Mouse (Mus musculus): Measurements from ENCODE around the gene Rabepk.
A peak's percentile ranks its signal among the peaks of the same experiment; 100 is the strongest.
"Not testable (repeated sequence)": the region's sequence is repeated elsewhere in the genome, so short reads cannot be mapped to it uniquely, and the experiment has no call there.

The Rabepk gene

DNA sequence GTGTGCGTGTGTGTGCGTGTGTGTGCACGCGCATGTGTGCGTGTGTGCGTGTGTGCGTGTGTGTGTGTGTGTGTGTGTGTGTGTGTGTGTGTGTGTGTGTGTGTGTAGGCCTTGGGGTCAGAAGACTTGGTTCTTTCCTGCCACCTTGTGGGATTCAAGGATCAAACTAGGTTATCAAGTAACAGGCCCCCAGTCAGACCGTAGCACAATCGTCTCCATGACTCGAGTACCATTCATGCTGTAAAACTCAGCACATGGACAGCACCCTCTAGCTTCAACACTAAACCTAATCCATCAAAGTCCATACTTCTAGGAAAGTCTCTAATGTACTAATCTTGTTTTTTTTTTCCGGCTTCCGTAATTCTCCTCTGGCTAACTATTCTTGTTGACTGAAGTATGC, 34.9 kb downstream of the Rabepk start:
- no peak for DNase-seq (ENCODE audit: low spot score in 2 of 2)

DNA sequence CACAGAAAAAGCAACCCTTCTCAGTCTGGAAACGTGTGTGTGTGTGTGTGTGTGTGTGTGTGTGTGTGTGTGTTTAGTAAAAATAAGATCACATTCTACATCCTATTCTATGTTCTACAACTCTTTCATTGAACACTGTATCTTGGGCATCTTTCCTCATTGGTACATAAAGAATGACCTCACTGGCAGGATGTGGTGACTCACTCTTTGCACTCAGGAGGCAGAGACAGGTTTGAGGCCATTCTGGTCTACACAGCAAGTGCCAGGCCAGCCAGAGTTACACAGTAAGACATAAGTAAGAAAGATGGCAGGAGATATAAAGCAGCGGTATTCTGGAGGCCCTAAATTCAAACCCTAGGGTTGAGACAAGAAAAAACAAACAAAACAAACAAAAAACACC, 36.8 kb downstream of the Rabepk start:
- no peak for DNase-seq (ENCODE audit: low spot score in 2 of 2)

DNA sequence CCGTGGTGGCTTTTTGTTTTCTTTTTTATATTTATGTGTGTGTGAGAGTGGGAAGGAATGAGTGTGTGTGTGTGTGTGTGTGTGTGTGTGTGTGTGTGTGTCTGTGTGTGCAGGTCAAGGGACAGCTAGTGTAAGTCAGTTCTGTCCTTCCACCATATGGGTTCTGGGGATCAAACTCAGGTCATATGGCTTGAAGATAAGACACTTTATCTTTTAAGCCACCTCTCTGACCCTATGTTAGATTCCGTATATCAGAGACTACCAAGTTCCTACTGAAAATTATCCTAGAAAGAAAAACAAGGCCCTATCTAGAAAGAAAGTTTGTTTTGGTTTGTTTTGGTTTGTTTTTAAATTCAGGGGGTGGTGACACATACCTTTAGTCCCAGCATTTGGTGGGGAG, 37.5 kb downstream of the Rabepk start:
- no peak for DNase-seq (ENCODE audit: low spot score in 2 of 2)

DNA sequence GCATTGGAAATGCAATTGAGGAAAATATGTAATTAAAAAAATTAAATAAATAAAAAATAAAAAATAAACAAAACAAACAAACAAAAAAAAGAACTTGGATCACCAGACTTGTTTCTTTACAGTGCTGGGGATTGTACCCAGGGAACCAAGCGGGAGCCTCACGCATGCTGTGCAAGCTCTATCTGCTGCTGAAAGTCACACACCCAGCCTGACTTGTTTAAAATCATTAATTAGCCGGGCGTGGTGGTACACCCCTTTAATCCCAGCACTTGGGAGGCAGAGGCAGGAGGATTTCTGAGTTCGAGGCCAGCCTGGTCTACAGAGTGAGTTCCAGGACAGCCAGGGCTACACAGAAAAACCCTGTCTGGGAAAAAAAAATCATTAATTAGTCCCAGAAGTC, 38.4 kb downstream of the Rabepk start:
- DNase-seq (ENCODE audit: low spot score in 2 of 2), result not testable (repeated sequence)

DNA sequence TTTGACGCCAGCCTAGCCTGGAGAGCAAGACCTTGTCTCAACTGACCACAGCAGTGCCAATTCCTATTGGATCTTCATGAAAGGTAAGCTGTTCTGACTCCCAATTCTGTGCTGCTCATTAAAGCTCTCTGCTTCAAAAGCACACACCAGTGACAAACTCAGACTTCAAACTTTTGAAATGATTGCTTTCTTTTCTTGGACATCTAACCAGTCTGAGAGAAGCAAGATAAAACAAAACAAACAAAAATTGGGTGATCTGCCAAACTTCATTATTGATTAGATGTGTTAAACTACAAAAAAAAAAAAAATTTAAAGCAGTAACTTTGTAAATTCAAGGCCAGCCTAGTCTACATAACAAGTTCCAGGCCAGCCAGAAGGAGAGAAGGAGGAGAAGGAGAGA, 42.4 kb downstream of the Rabepk start:
- no peak for DNase-seq (ENCODE audit: low spot score in 2 of 2)

DNA sequence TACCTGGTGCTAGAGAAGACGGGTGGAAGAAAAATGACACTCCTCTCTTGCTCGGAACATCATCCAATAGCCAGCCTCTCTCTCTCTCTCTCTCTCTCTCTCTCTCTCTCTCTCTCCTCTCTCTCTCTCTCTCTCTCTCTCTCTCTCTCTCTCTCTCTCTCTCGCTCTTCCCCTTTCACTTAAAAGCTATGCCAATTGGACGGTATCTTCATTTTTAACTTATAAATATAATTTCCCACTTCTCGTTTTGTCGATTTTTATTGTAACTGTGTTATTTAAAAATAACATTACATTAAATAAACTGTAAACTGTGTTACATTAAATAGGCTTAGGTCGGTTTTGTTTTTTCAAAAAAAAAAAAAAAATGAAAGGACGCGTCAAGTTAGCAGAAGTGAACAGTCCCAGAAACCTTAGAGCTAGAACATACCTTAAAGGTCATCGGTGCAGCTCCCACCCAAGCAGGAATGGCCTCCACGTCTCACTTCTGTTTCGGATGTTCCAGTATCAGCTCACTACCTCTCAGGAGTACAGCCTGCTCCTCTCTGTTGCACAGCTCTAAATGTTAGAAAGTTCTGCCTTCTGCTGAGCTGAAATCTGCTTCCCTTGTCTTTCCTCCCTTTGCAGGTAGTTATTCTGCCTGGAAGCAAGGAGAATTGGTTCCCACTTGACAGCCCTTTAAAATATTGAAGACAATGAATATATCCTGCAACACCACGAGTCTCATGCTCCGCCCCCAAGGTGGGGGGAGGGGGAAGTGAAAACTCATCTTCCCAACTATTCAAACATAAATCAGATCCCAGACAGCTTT, 45.0 kb downstream of the Rabepk start, which contains the start of gene Gapvd1:
TSS of gene Gapvd1 (minus strand) at position 682 of the 808 bp plus-strand sequence.
- DNase-seq (ENCODE audit: low spot score in 2 of 2), result peak; percentile 15

DNA sequence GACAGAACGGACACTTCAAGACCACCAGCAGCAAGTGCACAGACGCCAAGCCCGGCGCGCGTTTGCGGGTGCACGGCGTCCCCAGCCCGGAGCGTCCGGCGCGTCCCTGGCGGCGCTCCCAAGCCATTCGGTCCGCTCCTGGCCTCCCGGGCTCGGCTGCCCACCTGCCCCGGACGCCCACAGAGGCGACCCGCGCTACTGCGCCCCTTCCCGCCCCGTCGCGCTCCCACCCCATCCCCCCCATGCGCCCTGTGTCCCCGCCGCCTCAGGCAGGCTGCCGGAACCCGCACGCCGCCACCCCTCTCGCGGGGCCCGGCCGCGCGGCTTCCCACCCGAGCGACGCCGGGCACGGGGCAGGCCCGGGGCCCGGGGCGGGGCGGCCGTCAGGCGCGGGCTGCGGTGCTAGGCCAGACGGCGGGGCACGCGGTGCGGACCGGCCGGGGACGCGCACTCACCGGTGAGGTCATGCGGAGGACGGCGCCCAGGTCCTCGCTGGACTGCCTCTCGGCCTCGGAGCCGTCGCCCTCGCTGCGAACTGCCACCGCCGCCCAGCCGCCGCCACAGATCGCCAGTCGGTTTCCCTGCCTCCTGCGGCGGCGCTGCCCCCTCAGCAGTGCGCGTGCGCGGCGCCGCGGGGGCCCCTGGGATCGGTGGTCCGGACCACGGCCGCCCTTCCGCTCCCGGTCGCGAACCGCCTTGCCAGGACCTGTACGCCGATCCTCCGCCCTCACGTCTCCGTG, 45.7 kb downstream of the Rabepk start:
- DNase-seq (ENCODE audit: low spot score in 2 of 2), result peak; percentile 77 to 88

DNA sequence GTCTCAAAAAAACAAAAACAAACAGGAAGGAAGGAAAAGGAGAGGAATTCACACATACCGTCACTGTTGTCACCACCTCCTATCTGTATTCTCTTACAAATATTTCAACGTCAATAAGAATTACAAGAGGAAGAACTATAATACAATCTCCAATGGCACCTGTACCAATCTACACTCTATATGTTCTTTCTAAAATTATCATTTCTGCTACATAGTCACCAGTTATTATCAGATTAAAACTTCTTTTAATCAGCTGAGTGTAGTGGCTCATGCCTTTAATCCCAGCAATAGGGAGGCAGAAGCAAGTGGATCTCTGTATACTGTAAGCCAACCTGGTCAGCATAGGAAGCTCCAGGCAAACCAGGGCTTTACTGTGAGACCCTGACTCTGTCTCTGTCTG, 49.5 kb downstream of the Rabepk start:
- DNase-seq (ENCODE audit: low spot score in 2 of 2), result no peak

DNA sequence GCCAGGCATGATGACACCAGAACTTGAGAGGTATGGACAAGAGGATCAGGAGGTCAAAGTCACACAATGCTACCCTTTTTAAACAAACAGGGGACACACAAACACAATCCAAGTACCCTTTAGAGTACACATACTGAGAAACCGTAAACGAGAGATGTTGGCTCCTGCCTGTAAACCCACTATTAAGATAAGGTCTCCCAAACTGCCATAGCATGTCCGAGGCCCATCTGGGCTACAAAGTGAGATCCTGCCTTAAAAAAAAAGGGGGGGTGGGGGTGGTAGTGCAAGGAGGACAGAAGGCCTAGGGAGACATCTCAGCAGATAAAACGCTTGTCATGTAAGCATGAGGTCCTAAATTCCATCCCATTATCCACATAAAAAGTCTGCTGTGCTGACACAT, 51.2 kb downstream of the Rabepk start:
- DNase-seq (ENCODE audit: low spot score in 2 of 2), result no peak

DNA sequence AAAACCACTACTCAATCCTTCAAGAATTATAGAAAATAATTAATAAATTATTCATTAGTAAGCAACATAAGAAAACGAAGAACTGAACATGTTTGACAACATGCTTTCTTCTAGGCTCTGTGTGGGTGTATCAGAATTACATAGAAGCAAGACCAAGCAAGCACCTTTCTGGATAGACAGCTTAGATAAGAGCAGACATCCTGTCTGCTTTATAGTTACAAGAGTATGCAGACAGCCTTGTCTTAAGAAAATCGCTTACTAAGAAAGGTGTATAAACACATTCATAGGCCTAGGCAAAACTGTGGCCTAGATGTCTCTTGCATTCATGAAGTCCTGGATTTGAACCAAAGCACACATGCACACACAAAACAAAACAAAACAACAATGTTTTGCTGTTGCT, 54.0 kb downstream of the Rabepk start:
- no peak for DNase-seq (ENCODE audit: low spot score in 2 of 2)

DNA sequence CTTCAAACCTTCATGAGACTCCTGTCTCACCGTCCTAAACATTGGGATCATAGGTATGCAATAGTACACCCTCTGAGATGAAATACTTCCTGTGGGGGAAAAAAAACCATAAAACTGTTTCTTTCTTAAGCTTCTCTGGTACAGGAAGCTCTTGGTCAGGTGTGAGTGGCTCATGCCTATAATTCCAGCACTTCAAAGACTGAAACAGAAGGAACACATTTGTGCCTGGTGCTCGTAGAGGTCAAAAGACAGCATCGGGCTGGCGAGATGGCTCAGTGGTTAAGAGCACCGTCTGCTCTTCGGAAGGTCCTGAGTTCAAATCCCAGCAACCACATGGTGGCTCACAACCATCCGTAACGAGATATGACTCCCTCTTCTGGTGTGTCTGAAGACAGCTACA, 55.2 kb downstream of the Rabepk start:
- DNase-seq (ENCODE audit: low spot score in 2 of 2), result peak in 1 of 2 experiments; percentile 6

DNA sequence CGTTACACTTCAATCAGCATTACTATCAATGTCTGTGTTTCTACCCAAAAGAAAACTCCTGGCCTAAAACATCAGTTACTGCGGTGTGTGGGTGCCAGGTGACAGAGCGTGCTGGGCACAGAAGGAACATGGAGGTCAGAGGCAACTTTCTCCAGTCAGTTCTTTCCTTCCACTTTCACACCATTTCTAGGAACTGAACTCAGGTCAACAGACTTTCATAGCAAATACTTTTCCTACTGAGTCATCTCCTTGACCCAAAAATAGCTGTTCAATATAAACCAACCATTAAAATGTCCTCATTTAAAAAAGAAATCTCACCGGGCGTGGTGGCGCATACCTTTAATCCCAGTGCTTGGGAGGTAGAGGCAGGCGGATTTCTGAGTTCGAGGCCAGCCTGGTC, 57.0 kb downstream of the Rabepk start:
- DNase-seq (ENCODE audit: low spot score in 2 of 2), result no peak

DNA sequence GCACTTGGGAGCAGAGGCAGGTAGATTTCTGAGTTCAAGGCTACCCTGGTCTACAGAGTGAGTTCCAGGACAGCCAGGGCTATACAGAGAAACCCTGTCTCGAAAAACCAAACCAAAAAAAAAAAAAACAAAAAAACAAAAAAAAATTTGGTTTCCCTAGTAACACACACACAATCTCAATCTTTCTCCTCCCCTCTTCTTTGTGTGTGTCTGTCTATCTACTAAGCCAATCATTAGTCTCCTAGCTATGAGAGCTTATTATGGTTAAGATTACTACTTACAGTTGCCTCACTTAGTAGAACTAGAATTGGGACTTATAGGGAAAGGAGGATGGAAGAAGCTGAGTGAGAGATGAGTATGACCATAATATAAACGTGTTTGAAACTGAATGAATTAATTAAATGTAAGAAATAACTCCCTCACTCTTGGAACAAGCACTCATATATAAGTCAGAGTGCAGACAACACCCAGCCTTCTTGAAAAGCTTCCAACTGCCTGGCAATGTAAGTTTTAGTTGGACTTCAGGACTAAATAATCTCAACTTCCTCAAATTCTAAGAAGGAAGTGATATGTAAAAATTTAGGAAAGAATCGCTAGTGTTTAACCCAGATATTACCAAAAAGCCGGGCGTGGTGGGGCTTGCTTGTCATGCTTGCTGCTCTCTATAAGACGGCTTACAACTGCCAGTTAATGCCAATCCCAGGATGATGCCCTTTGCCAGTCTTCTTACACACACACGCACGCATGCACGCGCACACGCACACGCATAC, 58.1 kb downstream of the Rabepk start:
- no peak for DNase-seq (ENCODE audit: low spot score in 2 of 2)

DNA sequence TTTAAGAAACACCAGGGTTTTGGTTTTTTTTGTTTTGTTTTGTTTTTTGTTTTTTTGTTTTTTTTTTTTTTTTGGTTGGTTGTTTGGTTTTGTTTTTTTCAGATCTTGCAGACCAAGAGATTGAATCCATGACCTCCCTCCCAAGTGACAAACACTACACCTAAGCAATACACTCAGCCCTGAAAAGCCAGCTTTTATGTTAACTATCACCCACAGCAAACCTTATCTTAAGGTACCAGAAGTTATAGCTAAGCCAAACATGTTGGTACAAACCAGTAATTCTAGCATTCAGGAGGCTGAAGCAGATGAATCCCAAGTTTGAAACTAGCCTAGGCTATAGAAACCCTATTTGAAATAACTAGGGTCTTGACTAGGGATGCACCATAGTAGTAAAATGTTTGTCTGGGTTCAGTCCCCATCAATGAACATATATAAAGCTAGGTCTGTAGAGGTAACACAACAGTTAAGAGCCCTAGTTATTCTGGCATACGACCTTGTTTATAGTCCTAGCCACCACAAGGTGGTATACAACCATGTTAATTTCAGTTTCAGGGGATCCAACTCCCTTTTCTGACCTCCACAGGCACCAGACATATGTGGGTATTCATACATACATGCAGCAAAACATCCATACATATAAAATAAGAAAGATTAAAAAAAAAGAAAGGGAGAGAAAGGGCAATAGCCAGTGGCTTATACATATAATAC, 59.9 kb downstream of the Rabepk start:
- DNase-seq (ENCODE audit: low spot score in 2 of 2), result no peak

DNA sequence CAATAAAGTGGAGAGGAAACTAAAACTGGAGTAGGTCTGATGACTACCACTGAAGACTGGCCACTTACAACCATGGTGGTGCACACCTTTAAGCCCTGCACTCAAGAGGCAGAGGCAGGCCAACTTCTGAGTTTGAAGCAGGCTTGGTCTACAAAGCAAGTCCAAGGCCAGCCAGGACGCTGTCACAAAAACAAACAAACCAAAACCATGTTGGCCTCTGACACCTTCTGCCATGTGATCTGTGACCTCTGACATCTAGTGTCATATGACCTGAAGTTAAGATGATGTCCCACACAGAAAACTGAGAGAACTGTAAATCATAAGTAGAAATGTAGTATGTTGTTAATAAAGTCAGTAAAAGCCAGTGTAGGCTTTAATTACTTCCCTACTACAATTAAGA, 61.8 kb downstream of the Rabepk start:
- DNase-seq (ENCODE audit: low spot score in 2 of 2), result no peak

DNA sequence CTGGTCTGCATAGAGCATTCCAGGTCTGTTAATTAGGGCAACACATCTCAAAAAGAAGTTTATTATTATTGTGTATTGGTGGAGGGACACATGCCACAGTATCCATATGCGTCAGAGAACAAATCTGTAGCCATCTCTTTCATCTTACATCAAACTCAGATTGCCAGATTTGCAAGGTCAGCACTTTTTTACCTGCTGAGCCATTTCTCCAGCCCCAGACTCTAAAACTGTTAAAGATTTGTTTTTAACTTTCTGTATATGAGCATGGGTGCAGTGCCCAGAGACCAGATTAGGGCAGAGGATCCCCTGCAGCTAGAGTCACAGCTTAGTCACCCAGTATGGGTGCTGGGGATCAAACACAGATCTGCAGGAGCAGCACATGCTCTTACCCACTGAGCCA, 63.1 kb downstream of the Rabepk start:
- no peak for DNase-seq (ENCODE audit: low spot score in 2 of 2)

All from thymus, postnatal 10 days (tissue).